In genomic region chr5:90694431-90694830, GRCm38 (mm10) we compare ENCODE assay signal across 22 mouse cellular contexts. TPM values are rescaled to one million over a fixed set of nuclear protein-coding genes. Genes with fewer than 3 reads are reported as not detected.
A peak's percentile ranks its signal among the peaks of the same experiment; 100 is the strongest.
DNase-seq lines count a peak whose midpoint lies in the region; ATAC-seq and TF ChIP-seq lines count a peak whose summit lies in the region.
"Had no signal": no experiment of that assay in that cellular context is flagged by ENCODE, and none has a peak within 500 bp of the region (broad histone marks: within the 10 kb centered on the region; RNA-seq: fewer than 3 reads in every experiment).

No protein-coding gene starts in this region.

- no peak overlapping the region for H3K9ac ChIP-seq in liver, adult 2 months (ENCODE audit: low read depth, low read length)
- H3K9ac ChIP-seq in liver, embryonic 12.5 days = no peak overlapping the region
- no peak overlapping the region for H3K9ac ChIP-seq in MEL (ENCODE audit: control insufficient read depth, low read depth, low read length, poor library complexity, severe bottlenecking)
- H3K9ac ChIP-seq: kidney, embryonic 15.5 days; limb, embryonic 12.5 days; liver, embryonic 15.5 days; midbrain, embryonic 13.5 days; neural tube, embryonic 12.5 days had no signal

- no peaks in the 10 kb centered on the region for H3K79me2 ChIP-seq in liver, adult 2 months (ENCODE audit: control insufficient read depth, insufficient read depth, low read length)
- H3K79me2 ChIP-seq in MEL (ENCODE audit: control insufficient read depth, insufficient read depth, low read length, poor library complexity) = no peaks in the 10 kb centered on the region

- H3K27ac ChIP-seq in liver, adult 2 months (replicated peaks; ENCODE audit: insufficient read depth, low read depth, low read length) = no peak overlapping the region
- no peak overlapping the region for H3K27ac ChIP-seq in liver, embryonic 12.5 days
- no peak overlapping the region for H3K27ac ChIP-seq in MEL (ENCODE audit: control insufficient read depth, low read depth, low read length)
- H3K27ac ChIP-seq: heart, adult 2 months; kidney, embryonic 15.5 days; limb, embryonic 12.5 days; liver, embryonic 15.5 days; midbrain, embryonic 13.5 days; neural tube, embryonic 12.5 days had no signal

- H3K9me3 ChIP-seq in liver, embryonic 12.5 days (replicated peaks) = no peaks in the 10 kb centered on the region
- H3K9me3 ChIP-seq in MEL (replicated peaks; ENCODE audit: insufficient read depth, low read length) = no peaks in the 10 kb centered on the region
- H3K9me3 ChIP-seq: kidney, embryonic 15.5 days; limb, embryonic 12.5 days; liver, embryonic 15.5 days; midbrain, embryonic 13.5 days; neural tube, embryonic 12.5 days had no signal

- no peaks in the 10 kb centered on the region for H3K36me3 ChIP-seq in liver, adult 2 months (ENCODE audit: control insufficient read depth, insufficient read depth, low read length)
- no peaks in the 10 kb centered on the region for H3K36me3 ChIP-seq in liver, embryonic 12.5 days
- H3K36me3 ChIP-seq in MEL (ENCODE audit: control insufficient read depth in 1 of 2, insufficient read depth in 2 of 2, low read length in 2 of 2) = no peaks in the 10 kb centered on the region; a peak in 1 of 4 replicates
- H3K36me3 ChIP-seq: kidney, embryonic 15.5 days; limb, embryonic 12.5 days; liver, embryonic 15.5 days; midbrain, embryonic 13.5 days; neural tube, embryonic 12.5 days had no signal

- H3K27me3 ChIP-seq in liver, adult 2 months (ENCODE audit: control insufficient read depth, insufficient read depth, low read length) = no peaks in the 10 kb centered on the region
- no peaks in the 10 kb centered on the region for H3K27me3 ChIP-seq in liver, embryonic 12.5 days (replicated peaks)
- no peaks in the 10 kb centered on the region; a peak in 1 of 4 replicates for H3K27me3 ChIP-seq in MEL (ENCODE audit: control insufficient read depth in 1 of 2, insufficient read depth in 2 of 2, low read length in 2 of 2)
- H3K27me3 ChIP-seq: kidney, embryonic 15.5 days; limb, embryonic 12.5 days; liver, embryonic 15.5 days; midbrain, embryonic 13.5 days; neural tube, embryonic 12.5 days had no signal

- 73% methylated on average over 3 of the region's 3 CpGs for WGBS in liver, adult 2 months
- 34% methylated on average over 3 of the region's 3 CpGs for WGBS in liver, embryonic 12.5 days (ENCODE audit: insufficient replicate concordance)

- peak; percentile 21 for DNase-seq in liver, adult 2 months (ENCODE audit: extremely low read depth, low read depth, low spot score)
- DNase-seq in MEL (ENCODE audit: low read depth, low spot score) (peak; percentile 43), adipocyte (ENCODE audit: low spot score) (peak; percentile 34)
- DNase-seq in T-cell, adult 2 months (ENCODE audit: low spot score) = no peak
- DNase-seq in layer of hippocampus, adult 18-20 months (ENCODE audit: low spot score in 2 of 2) = no peak
- DNase-seq: cerebellum, adult 9-10 months; lung, postnatal 36 days; right cerebral cortex, adult 18-20 months; thymus, postnatal 14 days had no signal

- ATAC-seq in liver, embryonic 12.5 days = no peak
- ATAC-seq in megakaryocyte, adult 5-6 weeks (ENCODE audit: poor library complexity, severe bottlenecking) = peak; percentile 34
- ATAC-seq: CD4-positive, CD25-positive, alpha-beta regulatory T cell, adult 4 months; forebrain, embryonic 16.5 days; hindbrain, embryonic 16.5 days; intestine, embryonic 16.5 days; midbrain, embryonic 13.5 days had no signal

- TF ChIP-seq POLR2A in liver, adult 2 months (IDR thresholded peaks at IDR 0.05; ENCODE audit: extremely low read depth, insufficient read depth, low read length) = no peak
- no peak for TF ChIP-seq POLR2A in MEL (IDR thresholded peaks at IDR 0.05; ENCODE audit: control insufficient read depth in 1 of 2, insufficient read depth in 1 of 2, low read depth in 1 of 2, low read length in 2 of 2, poor library complexity in 1 of 2)

- H3K4me3 ChIP-seq in liver, adult 2 months (ENCODE audit: insufficient read depth, low read depth, low read length) = no peak overlapping the region
- H3K4me3 ChIP-seq in liver, embryonic 12.5 days = no peak overlapping the region
- no peak overlapping the region for H3K4me3 ChIP-seq in MEL (ENCODE audit: control insufficient read depth in 1 of 2, insufficient read depth in 1 of 2, low read depth in 2 of 2, low read length in 2 of 2)
- H3K4me3 ChIP-seq: heart, adult 2 months; kidney, embryonic 15.5 days; limb, embryonic 12.5 days; liver, embryonic 15.5 days; midbrain, embryonic 13.5 days; neural tube, embryonic 12.5 days had no signal

- no peak for TF ChIP-seq EP300 in MEL (IDR thresholded peaks at IDR 0.05; ENCODE audit: low read depth in 1 of 2, low read length in 2 of 2)

- peaks cover 7% of the 10 kb centered on the region; the same call in 1 of the 2 replicates for H3K4me1 ChIP-seq in liver, adult 2 months (ENCODE audit: control insufficient read depth, insufficient read depth, low read length)
- H3K4me1 ChIP-seq in liver, embryonic 12.5 days = no peaks in the 10 kb centered on the region
- no peaks in the 10 kb centered on the region for H3K4me1 ChIP-seq in MEL (ENCODE audit: control insufficient read depth in 1 of 2, insufficient read depth in 2 of 2, low read length in 2 of 2)
- H3K4me1 ChIP-seq: kidney, embryonic 15.5 days; limb, embryonic 12.5 days; liver, embryonic 15.5 days; midbrain, embryonic 13.5 days; neural tube, embryonic 12.5 days had no signal

- no peak for TF ChIP-seq CTCF in liver, adult 2 months (IDR thresholded peaks at IDR 0.05; ENCODE audit: low read depth, low read length)
- TF ChIP-seq CTCF in MEL (IDR thresholded peaks at IDR 0.05 in 2 of 3, conservative IDR thresholded peaks at IDR 0.05 in 1 of 3; ENCODE audit: control insufficient read depth in 1 of 3, insufficient read depth in 1 of 3, low read depth in 2 of 3, low read length in 3 of 3, poor library complexity in 1 of 3, severe bottlenecking in 1 of 3) = no peak

- TF ChIP-seq RAD21 in MEL (IDR thresholded peaks at IDR 0.05; ENCODE audit: low read depth, low read length) = no peak

- H3K4me2 ChIP-seq in liver, embryonic 12.5 days = no peak overlapping the region
- H3K4me2 ChIP-seq: kidney, embryonic 15.5 days; limb, embryonic 12.5 days; liver, embryonic 15.5 days; midbrain, embryonic 13.5 days; neural tube, embryonic 12.5 days had no signal

TF ChIP-seq in MEL, 35 proteins besides CTCF, POLR2A, EP300 and RAD21:
- TF ChIP-seq TBP (IDR thresholded peaks at IDR 0.05; ENCODE audit: low read depth, low read length) (no peak), JUND (IDR thresholded peaks at IDR 0.05; ENCODE audit: low read depth, low read length) (no peak), GABPA (IDR thresholded peaks at IDR 0.05; ENCODE audit: low read depth, low read length) (no peak), E2F4 (IDR thresholded peaks at IDR 0.05; ENCODE audit: borderline replicate concordance, low read depth, low read length) (no peak), SIN3A (IDR thresholded peaks at IDR 0.05; ENCODE audit: low read length) (no peak), ZMIZ1 (IDR thresholded peaks at IDR 0.05; ENCODE audit: low read depth, low read length) (no peak), RCOR1 (IDR thresholded peaks at IDR 0.05; ENCODE audit: low read depth, low read length) (no peak), SMC3 (IDR thresholded peaks at IDR 0.05; ENCODE audit: low read depth, low read length) (no peak), CHD1 (IDR thresholded peaks at IDR 0.05; ENCODE audit: low read depth, low read length) (no peak), MAZ (IDR thresholded peaks at IDR 0.05; ENCODE audit: low read depth, low read length) (no peak), MAFK (IDR thresholded peaks at IDR 0.05; ENCODE audit: borderline replicate concordance, low read depth, low read length) (no peak), MAX (IDR thresholded peaks at IDR 0.05; ENCODE audit: low read length) (no peak), CHD2 (IDR thresholded peaks at IDR 0.05; ENCODE audit: low read length) (no peak), TAL1 (IDR thresholded peaks at IDR 0.05; ENCODE audit: low read length) (no peak), POLR2AphosphoS5 (IDR thresholded peaks at IDR 0.05; ENCODE audit: borderline replicate concordance, low read depth, low read length) (no peak), POLR2AphosphoS2 (IDR thresholded peaks at IDR 0.05; ENCODE audit: low read length) (no peak), ZKSCAN1 (IDR thresholded peaks at IDR 0.05; ENCODE audit: low read depth, low read length) (no peak)
TF ChIP-seq in MEL: peak in this region for 0.

RNA-seq across cellular contexts. Expression of gene Rassf6, which starts 54.0 kb away (rescaled TPM):
- 24.6 and 30.1 TPM in 2 replicates for total RNA-seq in liver, adult 2 months (2014; rRNA removed)
- 3.2 and 3.9 TPM in 2 replicates for polyA plus RNA-seq in liver, adult 2 months (2012; rRNA removed)
- 4.3 and 5.0 TPM in 2 replicates for polyA plus RNA-seq in liver, embryonic 12.5 days (2016; fragmentation: Nextera tagmentation; extraction: Ambion mirVana)
- total RNA-seq in MEL (2012; rRNA removed) = not detected in 2 replicates
- under 1 TPM in 1 of 2 experiments, not detected in 1; 0.39 TPM for polyA plus RNA-seq in MEL (2012; ENCODE audit: insufficient read depth in 1 of 2, insufficient read length in 2 of 2, low read depth in 1 of 2, low replicate concordance in 2 of 2, missing spikeins in 1 of 2)
- total RNA-seq in megakaryocyte, adult 5-6 weeks (2015) = not detected in 2 replicates
- total RNA-seq in megakaryocyte, adult 5-6 weeks (2017) = not detected in 2 replicates
- total RNA-seq in layer of hippocampus, adult 18-20 months (2021) = 1 to 10 TPM; 1.0 to 1.3 TPM
- total RNA-seq: gastrocnemius, adult 8-10 months; heart, adult 2 months had no signal

Comparison
In these comparisons a context has a peak if more than half of its experiments do, and no peak if none do; other contexts are left out.
1. DNase-seq: peak in liver, adult 2 months (single experiment), MEL (single experiment) and adipocyte (single experiment); none in T-cell, adult 2 months (single experiment) and layer of hippocampus, adult 18-20 months (0 of 2).
2. RNA of gene Rassf6, which starts 54.0 kb away (total RNA-seq): 24.6 to 30.1 TPM in liver, adult 2 months; 1.0 to 1.3 TPM in layer of hippocampus, adult 18-20 months, not detected in megakaryocyte, adult 5-6 weeks and not detected in MEL; every median in the first group is over 10 times any median in the second.